Mouse (Mus musculus): Measurements from ENCODE around the gene Epop. TPM values are rescaled to one million over a fixed set of nuclear protein-coding genes. Genes with fewer than 3 reads are reported as not detected.

Epop gene
- total RNA-seq, 2 experiments from 2014 or later: 2.5 to 7.5 TPM

DNA sequence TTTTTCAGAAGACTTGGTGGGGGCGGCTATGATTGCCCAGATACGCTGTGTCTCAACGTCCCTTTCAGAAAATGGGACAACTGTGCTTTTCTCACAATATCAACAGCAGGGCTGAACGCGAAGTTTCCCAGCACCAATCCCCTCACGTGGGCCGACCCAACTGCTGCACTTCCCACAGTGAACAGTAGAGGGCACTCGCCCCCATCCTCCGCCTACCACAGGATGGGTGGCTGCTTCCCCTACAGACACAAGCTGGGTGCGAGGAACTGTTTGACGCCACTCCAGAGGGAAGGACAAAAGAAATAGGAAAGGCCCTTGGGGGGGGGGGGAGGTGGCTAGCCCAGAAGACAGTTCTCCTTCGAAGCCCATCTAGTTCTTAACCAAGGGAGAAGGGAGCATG lies 2.4 kb upstream of the Epop start:
- ATAC-seq (replicated peaks; ENCODE audit: poor library complexity, severe bottlenecking): peak; percentile 77

DNA sequence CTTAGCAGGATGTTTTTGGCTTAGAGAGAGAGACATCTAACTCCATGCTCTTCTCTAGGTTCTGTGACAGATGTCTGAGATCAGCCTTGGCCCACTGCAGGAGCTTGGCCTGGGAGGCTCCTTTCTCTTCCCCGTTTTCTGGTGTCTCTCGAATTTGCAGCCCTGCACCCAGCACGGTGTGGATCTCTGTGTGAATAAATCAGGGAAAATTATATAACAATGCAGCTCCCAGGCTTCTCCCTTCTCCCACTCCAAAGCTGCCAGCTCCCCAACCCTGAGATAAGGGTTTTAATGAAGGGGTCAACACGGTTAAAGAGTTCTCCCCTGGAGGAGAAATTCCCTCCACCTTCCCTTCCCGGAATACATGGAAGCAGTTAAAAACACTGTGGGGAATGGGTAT lies 2.0 kb upstream of the Epop start:
- no peak for ATAC-seq (replicated peaks; ENCODE audit: poor library complexity, severe bottlenecking)

DNA sequence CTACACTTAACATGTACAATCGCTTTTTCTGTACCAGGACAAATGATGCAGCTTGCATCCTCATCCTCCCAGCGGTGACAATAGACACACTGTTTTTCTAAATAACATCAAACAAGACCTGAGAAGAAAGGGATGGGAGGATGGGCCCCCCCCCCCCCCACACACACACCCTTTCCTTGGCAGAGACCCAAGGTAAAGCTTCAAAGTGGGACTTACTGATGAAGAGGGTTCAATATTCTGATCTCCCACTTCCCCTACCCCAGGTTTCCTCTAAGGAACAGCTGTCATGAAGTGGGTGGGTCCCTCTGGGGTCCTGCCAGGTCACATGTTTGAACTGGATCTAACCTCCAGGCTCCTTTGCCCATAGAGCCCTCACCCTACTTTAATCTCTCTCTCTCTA lies 1.5 kb upstream of the Epop start:
- ATAC-seq (replicated peaks; ENCODE audit: poor library complexity, severe bottlenecking): no peak

DNA sequence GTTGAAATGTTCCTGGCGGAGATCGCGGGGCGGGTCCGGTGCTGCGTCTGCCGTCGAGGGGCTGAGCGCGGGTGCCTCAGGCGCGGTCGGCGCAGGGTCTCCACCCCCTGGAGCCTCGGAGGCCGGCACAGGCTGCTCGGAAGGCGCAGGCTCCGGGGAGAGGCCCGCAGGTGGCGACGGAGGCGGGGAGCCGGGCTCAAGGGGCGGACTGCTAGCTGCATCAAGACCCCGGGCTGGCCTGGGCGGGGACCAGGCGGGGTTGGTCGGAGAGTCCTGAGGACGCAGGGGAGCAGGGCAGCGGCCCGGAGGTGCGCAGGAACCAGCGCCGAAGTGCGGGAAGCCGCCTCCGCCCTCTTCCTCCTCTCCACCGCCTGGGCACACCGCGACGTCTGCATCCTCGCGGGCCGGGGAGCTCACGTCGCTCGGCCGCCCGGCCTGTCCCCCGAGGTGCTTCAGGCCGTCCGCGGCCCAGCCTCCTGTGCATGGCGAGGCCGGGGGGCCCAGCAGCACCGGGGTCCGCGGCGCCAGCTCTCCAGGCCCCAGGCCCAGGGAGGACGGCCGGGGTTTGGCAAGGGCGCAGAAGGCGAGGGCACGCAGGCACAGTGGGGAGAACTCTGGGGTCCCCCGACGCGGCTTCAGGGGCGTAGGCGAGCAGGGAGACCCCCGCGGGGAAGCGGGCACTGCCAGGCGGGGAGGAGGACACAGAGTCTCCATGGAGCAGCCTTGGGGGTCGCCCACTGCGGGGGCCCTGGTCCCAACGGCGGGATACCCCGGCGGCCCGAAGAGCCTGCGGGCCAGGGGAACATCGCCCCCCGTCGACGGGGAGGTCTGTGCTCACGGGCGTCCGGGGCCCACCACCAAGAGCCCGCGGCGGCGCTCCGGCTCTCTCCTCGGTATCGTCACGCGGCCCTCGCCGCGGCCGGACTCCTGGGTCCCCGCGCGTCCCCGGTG lies 659 bp downstream of the Epop start:
- 0 out of 2 replicates have a peak, but pooled peaks have one; percentile 2 for ATAC-seq (replicated peaks; ENCODE audit: poor library complexity, severe bottlenecking)

DNA sequence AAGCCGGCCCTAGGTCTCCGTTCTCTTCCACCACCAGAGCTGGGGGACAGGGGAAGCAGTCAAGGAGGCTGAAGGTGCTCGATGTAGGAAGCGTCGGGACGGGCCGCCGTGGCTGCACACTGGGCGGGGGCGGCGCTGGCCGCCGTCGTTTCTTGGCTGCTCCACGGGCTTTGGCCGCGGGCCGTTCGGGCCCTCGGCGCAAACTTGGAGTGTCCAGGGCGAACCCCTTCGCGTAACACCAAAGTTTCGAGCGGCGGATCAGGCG lies 1.3 kb downstream of the Epop start:
- no peak for ATAC-seq (replicated peaks; ENCODE audit: poor library complexity, severe bottlenecking)

DNA sequence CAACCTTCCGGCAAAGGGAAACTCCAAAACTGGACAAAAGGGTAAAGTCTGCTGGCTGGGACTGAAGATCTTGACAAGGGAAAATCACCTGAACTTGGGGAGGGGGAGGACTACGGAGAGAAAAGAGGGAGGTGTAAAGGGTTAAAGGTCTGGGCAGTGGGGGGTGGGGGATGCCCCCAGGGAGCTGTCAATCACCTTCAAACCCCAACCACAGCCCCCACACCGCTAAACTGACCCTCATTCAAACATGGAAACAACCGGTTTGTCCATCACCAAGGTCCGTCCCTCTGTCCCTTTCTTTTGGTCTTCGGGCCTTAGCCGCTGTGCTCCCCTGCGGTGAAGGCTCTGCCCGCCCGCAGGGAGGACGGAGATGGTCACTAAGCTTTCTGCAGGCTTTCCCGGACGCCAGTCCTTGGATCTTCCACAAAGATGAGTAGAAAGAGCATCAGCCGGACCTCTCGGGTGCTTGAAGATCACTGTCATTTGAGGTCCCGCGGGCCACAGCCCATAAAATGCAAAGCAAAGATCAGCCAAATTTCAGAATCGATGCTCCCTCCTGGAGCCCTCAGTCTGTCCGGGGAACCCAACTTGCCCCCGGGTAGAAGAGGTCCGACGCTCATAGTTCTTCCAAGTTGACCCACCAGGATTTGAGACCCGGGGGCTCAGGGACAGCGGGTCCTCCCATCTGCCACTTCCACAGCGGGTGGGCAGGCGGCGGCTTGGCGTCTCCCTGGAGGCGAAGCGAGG lies 1.8 kb downstream of the Epop start:
- ATAC-seq (replicated peaks; ENCODE audit: poor library complexity, severe bottlenecking): no peak

DNA sequence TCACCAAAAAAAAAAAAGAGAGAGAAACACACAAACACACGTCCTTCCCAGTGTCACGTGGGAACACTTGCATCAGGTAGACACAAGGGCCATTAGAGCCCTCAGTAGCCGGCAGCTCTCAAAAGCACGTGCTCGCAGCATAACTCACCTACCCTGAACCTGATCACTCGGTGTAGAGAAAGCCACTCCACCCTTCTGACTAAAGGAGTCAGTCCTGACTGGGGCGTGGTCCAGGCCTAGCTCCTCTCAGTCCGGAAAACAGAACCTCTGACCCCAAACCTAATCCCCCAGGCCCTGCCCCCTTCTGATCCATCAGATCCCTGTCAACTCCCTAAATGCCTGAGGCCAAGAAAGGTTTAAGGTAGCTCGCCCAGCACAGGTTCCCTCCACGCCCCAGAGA lies 2.7 kb downstream of the Epop start:
- no peak for ATAC-seq (replicated peaks; ENCODE audit: poor library complexity, severe bottlenecking)

DNA sequence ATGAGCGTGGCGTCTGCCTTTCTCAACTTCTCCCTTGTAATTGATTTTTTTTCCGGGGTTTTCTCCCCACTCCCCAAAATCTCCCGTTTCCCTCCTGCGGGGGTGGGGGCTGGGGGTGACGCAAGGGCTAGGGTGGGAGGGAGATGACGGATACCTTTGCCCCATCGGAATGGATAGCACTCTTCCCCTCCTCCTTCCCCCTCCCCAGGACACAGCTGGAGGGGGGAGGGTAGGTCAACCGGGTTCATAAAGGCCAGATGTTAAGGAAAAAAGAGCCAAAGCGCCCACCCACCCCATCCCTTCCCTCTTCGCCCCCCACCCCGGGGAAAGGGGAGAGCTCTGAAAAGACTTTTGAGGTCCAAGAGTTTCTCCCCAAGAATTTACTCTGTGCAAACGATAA lies 3.1 kb downstream of the Epop start:
- ATAC-seq (replicated peaks; ENCODE audit: poor library complexity, severe bottlenecking): no peak

DNA sequence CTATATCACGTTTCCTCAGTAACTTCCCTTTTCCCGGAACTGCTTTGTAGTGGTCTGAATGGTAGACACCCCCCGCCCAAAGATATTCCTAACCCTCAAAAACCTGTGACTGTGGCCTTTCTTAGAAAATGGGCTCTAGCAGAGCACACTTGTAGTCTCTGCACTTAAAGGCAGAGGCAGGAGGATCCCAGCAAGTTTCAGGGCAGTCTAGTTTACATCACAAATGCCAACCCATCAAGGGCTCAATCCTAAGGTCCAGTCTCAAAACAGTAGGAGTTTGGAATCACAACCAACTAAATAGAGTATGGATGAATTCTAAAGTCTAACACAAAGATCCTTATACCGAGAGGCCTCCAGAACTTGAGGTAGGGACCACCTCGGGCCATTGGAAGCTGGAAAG lies 4.0 kb downstream of the Epop start:
- ATAC-seq (replicated peaks; ENCODE audit: poor library complexity, severe bottlenecking): no peak

DNA sequence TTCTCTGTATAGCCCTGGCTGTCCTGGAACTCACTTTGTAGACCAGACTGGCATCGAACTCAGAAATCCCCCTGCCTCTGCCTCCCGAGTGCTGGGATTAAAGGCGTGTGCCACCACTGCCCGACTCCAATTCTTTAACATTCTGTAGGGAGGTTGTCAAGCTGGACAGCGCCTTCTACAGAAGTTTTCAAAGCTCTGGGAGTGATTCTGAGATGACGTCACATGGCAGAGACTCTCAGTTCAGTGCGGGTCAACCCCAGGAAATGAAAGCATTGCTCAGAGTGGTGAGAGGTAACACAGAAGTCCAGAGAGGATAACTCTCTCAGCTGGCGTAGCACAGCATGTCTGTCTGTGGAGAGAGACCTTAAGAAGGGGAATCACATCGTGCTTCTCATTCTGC lies 6.3 kb downstream of the Epop start:
- ATAC-seq (replicated peaks; ENCODE audit: poor library complexity, severe bottlenecking): no peak

DNA sequence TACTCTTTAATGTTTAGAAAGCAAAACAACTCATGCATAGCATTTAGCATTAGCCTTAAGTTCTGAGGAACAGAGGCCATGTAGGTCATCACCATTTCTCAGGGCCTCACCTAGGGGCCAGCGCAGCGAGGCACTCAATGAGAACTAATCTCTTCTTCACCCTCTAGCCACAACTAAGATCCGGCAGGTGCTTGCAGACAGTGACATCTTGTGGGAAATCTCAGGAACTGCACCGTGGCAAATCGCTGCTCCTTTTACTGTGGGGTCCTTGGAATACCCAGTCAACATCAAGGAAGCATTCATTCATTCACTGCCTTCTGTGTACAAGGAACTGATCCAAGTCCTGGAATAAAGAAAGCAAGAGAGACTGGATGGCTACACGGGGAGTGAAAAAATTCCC lies 7.1 kb downstream of the Epop start:
- peak; percentile 73 for ATAC-seq (replicated peaks; ENCODE audit: poor library complexity, severe bottlenecking)

DNA sequence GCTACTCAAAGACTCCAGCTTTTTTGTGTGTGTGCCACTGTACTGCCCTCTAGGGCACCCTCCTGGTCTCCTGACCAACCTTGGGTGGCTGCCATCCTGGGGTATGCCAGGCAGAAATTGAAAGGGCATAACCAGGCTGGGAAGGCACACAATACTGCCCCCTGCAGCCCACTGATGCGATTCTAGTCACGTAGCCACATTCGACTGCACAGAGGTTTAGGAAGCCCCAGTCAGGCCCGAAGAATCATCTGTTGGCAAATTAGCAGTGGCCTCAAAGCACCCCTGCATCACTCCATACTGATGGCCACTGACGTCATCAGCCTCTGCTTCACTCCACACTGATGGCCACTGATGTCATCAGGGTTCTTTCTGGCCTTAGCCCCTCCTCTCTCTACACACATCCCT lies 10.1 kb downstream of the Epop start:
- peak; percentile 48; the same call in 1 of the 2 replicates for ATAC-seq (replicated peaks; ENCODE audit: poor library complexity, severe bottlenecking)

DNA sequence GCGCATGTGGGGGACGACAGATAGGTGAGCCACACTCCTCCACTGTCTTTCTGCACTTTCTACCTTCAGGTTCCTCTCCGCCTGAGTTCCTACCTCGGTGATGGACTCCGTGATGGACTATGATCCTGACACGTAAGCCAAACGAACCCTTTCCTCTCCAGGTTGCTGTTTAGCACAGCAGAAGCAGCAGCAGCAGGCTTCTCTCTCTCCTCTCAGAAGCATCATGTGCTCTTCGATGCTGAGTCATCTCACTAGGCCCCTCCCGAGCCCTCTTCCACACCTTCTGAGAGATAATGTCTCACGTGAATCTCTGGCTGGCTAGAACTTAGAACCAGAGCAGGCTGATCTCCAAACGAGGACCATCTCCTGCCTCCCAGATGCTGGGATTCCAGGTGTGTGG lies 11.1 kb downstream of the Epop start:
- no peak for ATAC-seq (replicated peaks; ENCODE audit: poor library complexity, severe bottlenecking)

DNA sequence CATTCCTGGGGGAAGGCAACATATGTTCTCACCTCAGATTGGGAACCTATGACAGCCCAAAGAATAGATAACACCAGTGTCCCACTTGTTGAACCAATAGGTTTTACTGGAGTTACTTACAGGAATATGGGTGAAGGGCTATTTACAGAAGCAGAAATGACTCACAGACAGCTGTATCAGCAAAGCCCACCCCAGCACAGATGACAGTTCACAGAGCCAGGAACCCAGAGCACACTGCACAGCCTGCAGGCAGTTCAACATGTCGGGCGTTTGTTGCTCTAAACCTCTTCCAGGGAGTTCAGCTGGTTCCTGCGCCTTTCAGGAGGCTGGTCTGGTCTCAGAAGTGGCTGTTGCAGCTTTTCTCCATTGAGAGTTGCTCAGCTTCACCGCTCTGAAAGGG lies 14.2 kb downstream of the Epop start:
- ATAC-seq (replicated peaks; ENCODE audit: poor library complexity, severe bottlenecking): no peak

DNA sequence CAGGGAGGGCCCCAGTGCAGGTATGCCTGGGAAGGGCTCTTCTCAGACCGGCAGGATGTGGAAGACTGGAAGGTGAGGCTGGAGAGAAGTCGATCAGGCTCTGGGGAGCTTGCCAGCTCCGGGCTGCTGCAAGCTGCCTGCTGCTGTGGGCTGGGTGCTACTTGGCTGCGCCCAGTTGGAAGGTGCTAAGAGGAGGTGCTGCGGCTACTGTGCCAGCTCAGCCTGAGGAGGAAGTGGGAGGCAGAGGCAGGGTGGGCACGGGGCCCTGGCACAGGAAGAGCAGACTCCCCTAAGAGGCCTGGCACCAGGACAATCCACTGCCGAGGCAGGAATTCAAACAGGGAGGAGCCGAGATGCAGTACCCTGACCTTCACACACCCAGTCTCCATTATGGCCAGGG lies 18.4 kb downstream of the Epop start:
- ATAC-seq (replicated peaks; ENCODE audit: poor library complexity, severe bottlenecking): peak; percentile 37; the same call in 1 of the 2 replicates

DNA sequence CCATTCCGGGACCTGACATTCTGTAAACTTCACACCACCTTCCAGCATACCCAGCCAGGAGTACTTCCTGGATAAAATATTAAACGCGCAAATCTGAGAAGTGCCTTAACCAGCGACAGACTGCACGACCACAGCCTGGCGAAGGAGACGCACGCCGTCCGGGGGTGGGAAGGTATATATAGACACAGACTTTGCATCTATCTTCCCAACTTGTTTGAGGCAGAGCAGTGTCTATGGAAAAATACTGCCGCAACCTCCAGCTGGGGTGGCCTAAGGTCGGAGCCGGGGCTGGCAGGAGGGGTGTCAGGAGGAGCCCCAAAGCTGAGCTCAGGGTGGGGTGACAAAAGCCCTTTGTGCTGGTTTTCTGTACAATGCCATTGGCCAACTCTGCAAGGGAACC lies 19.8 kb downstream of the Epop start:
- no peak for ATAC-seq (replicated peaks; ENCODE audit: poor library complexity, severe bottlenecking)

DNA sequence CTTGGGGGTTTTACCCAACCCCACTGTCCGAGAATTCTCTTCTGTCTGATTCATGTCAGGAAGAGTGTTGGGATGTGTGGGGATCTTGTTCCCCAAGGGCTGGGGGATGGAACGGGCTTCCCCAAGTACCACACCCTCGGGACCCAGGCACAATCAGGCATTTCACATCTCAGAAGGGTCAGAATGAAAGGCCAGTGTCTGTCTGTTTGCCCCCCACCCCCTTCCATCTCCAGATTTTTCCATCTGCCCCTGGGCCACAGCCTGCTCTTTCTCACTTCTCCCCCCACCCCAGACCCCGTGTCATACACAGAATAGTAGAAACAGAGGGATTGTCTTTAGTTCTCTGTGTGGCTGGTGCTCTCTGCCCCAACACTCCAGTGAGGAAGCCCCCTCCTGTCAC lies 20.6 kb downstream of the Epop start:
- ATAC-seq (replicated peaks; ENCODE audit: poor library complexity, severe bottlenecking): no peak

DNA sequence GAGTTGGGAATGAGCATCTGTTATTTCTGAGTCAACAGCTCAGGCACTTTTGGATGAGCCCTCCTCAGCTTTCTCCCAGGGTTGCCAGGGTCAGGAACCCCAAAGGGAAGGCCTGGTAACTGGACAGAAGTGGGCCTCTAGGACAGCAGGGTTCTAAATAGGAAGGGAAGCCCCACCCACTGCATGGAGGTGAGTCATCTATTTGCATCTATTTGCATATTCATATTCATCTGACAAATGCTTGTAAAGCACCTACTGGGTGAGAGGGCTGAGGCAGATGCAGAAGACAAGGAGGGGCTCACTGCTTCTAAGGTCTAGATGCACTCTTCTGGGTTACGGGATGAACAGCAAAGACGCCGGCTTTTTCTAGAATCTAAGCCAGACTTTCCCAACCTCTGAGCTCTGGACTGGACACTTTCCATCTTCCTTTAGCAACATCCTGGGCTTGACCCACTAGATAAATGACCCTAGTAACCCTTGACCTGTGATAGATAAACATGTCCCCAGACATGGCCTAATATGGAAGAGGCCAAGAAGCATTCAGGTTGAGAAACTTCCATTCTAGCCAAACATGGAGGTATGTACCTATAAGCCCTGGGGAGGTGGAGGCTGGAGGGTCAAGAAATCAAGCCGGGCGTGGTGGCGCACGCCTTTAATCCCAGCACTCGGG lies 22.3 kb downstream of the Epop start:
- no peak for ATAC-seq (replicated peaks; ENCODE audit: poor library complexity, severe bottlenecking)

DNA sequence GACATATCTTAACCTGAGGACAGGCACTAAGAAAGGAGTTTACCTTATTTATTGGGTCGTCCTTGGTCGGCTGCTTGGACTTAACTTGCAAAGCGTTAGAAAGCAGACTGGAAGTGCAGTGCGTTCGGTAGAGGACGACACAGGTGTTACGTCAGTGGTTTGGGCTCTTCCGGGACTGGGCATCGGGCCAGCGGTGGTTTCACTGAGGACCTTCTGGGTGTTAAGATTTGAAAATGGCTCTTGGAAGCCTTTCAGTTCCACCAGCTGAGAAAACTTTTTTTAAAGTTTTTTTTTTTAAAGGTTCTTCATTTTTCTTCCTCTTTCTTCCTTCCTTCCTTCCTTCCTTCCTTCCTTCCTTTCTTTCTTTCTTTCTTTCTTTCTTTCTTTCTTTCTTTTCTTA lies 25.6 kb downstream of the Epop start:
- peak; percentile 67; the same call in 1 of the 2 replicates for ATAC-seq (replicated peaks; ENCODE audit: poor library complexity, severe bottlenecking)

DNA sequence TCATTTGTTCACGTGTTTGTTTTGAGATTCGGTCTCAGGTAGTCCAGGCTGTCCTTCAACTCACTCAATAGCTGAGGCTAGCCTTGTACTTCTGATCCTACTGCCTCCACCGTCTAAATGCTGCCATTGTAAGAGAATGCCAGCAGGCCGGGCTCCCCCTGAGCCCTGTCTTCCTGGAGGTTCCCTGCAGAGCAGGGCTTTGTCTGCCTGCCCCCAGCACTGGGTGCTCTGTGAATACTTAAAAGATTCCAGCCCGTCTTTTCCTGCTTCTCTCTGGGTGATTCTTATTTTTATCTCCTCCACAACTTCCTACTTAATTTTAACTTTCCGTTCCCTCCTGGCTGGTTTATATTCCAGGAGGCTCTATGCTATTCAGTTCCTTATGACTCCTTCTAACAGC lies 27.3 kb downstream of the Epop start:
- no peak for ATAC-seq (replicated peaks; ENCODE audit: poor library complexity, severe bottlenecking)

DNA sequence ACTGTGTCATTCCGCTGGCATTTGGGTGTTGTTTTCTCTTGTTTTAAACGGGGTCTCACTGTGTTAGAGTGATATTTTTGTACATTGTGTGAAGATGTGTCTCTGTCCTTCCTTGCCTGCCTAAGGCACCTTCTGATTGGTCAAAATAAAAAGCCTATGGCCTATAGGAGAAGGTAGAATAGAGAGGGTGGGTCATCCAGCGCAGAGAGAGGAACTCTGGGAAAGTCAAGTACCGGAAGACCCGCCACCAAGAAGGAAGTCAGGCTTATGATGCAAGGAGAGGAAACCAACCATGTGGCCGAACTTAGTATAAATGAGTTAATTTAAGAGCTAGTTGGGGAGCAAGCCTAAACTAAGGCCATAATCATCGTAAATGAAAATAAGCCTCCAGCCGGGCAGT lies 30.4 kb downstream of the Epop start:
- ATAC-seq (replicated peaks; ENCODE audit: poor library complexity, severe bottlenecking): peak; percentile 61

All from granulocyte monocyte progenitor cell, adult 5-6 weeks (primary cell).